Mouse (Mus musculus): ENCODE results near the gene Nrp1.

GRCm38 (mm10) chr8:128505866-128506265 lies 147.5 kb downstream of the Nrp1 start:
- TF ChIP-seq CTCF (IDR thresholded peaks at IDR 0.05; ENCODE audit: low read depth, low read length) = no peak
- no peak for TF ChIP-seq POLR2A (IDR thresholded peaks at IDR 0.05; ENCODE audit: borderline replicate concordance, low read depth, low read length)
